Mouse (Mus musculus) left cerebral cortex, postnatal 4 days (tissue): ENCODE data around the gene Pigu. TPM values are rescaled to one million over a fixed set of nuclear protein-coding genes. Genes with fewer than 3 reads are reported as not detected.

Source experiments
- DNase-seq: peaks from one replicate; pipeline ENCODE4 v3.0.0-alpha.2; 2022
- intact Hi-C: fragments of 180-260 bp; cut with DNase I; formaldehyde crosslinking; loops from one replicate; pipeline ENCODE4 v1.15.1; 2025
- total RNA-seq, 2 experiments: library from RNA; stranded (reverse); gene quantifications; 2 replicates each; pipeline ENCODE4 v1.2.3; 2021

Gene Pigu
- total RNA-seq, 2 experiments from 2014 or later, result 34.6 to 38.6 TPM

DNA sequence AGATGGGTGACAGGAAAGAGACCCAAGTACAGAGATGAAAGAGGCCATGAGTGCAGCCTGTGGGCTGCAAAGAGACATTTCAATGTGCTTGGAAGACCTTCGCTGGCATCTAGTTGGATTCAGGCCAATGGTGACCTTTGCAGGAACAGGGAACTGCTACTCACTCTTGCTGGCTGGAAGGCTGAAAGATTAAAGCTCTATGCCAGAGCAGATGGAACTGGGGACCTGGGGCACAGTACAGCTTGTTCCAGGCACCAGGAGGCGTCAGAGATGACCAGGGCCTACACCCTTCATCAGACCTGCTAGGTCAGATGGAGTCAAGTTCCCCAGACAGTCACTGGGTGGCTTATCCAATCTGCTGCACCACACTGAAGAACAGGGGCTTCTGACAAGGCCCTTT, 63.8 kb downstream of the Pigu start:
- intact Hi-C loops, result loop anchor here (10.0 kb wide), 1 partner anchor 471 kb away; no protein-coding TSS in a partner anchor
- DNase-seq, result no peak

DNA sequence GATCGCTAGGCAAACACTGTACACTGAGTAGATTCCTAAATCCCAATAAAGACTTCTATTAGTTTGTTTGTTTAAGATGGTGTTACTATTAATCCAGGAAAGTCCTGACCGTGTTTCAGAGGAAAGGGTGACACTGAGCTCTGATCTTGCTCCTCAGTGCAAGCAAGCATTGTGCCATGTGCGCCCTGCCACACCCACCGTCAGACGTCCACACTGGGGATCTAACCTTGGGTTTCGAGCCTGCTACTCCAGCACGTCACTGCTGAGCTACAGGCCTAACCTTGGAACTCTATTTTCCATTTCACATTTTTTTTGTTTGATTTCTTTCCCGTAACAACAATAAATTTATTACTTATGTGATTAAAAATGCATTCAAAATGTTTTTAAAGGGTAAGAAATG, 67.2 kb downstream of the Pigu start:
- intact Hi-C loops, result loop anchor here (10.0 kb wide), 1 partner anchor 475 kb away; no protein-coding TSS in a partner anchor

DNA sequence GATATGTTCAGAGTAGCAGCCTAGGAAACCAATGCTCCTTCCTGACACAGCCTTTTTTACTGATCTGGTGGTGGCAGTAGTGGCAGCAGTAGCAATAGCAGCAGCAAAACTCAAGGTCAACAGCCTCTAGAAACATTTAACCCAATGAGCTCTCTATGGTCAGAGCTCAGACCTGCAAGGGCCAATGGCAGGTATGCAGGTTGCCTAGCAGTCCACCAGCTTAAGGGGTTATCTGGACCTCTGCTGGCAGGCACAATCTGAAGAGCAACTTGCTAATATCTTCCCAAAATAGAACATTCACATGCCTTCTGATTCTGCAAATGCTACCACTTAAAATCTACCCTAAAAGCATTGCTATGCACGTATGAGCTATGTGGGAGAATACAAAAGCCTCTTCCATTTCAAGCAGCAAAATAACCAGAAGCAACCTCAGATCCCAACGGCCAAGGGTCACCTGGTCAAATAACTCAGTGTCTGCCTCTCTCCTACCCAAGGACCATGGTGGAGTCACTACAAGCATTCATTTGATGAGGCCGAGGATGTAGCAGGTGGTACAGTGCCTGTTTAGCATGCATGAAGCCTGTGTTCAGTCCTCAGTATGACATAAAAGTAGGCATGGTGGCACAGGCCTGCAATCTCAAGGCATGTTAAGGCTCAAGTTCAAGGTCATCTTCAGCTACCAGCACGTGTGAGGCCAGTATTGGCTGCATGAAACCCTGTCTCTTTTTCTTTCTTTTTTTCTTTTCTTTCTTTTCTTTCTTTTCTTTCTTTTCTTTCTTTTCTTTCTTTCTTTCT, 69.6 kb downstream of the Pigu start:
- no peak for DNase-seq
- intact Hi-C loops, result no loop called here

More for the DNA sequence above, 67.2 kb downstream of the Pigu start:
- DNase-seq, result no peak

DNA sequence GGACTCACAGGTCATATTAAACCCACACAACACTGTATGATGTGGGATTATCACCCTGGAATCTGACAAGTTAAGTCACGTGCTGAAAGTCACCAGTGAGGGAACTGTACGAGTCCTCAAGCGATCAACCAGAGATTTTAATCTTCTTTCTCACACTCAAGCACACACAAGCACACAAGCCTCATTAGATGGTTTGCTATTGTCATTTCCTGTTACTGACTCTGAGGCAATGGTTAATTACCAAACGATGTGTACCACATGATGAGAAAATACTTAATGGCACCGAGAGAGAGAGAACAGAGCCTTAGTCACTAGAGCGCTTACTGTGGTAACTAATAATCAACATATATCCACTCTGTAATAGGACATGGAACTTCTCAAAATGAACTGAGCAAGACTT, 71.5 kb downstream of the Pigu start:
- DNase-seq, result no peak
- intact Hi-C loops, result no loop called here

DNA sequence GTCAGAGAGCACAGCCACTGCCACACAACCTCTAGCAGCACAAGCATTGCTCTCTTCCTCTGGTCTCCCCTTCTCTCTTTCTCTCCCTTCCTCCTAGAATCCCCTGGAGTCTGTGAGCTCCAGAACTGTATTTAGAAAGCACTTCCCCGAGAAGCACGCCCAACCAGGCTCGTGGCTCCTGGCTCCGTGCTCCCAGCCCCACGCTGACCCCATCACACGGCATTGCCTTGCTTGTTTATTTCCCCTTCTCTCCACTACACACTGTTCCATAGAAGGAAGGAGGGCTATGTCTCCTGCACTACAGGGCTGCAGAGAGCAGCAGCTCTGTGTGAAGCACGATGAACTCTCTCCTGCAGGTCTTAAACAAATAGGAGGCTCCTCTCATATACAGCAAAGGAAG, 72.6 kb downstream of the Pigu start:
- no peak for DNase-seq
- intact Hi-C loops, result no loop called here

DNA sequence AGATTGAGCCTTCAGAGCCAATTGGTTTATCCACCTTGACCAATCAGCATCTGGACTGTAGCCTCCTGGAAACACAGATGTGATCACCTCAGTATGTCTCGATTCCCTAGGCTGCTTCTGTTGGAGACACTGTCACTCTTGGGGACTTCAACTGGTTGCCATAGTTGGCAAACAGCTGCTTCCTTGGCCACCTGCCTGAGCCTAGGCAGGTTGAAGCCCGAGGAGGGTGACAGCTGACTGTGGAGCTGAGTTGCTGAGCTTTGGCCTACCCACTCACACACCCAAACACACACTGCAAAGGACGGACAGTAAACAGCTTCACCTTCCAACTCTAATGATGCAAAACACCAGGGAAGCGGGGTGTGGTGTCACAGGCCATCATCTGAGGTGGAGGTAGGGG, 73.4 kb downstream of the Pigu start:
- intact Hi-C loops, result no loop called here
- peak; percentile 47 for DNase-seq

DNA sequence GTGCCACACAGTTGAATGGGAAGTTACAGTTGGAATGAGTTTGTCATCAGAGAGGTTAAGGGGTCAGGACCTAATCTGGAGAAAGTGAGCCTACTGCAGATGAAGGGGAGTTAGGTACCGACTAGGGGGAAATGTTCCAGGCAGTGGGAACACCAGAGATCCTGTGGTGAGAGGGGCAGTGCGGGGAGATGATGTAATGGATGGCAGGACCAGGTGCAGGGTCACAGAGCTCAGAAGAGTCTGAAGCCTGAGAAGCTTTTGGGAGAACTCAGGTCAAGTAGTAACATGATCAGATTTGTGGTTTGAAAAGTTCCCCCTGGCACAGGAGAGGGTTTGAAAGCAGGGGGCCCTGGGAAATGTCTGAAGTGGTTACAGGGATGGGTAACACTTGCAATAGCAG, 77.1 kb downstream of the Pigu start:
- DNase-seq, result no peak
- intact Hi-C loops, result no loop called here

DNA sequence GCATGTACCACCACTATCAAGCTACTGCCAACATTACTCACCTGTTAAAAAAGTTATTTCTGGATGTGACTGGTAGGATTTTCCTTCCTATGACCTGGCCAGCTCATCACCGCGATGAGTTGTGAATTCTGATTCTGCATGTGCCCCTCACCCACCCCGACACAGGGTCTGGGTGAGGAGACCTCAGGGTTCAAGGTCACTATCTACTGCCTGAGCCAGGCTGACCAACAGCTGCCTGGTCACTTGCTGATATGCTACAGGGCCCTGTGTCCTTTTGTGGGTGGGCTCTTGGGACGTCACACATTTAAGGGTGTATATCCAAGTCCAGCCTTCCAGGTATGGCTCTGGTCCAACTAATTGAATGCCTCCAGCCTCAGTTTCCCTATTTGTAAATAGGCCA, 78.1 kb downstream of the Pigu start:
- no peak for DNase-seq
- intact Hi-C loops, result no loop called here

DNA sequence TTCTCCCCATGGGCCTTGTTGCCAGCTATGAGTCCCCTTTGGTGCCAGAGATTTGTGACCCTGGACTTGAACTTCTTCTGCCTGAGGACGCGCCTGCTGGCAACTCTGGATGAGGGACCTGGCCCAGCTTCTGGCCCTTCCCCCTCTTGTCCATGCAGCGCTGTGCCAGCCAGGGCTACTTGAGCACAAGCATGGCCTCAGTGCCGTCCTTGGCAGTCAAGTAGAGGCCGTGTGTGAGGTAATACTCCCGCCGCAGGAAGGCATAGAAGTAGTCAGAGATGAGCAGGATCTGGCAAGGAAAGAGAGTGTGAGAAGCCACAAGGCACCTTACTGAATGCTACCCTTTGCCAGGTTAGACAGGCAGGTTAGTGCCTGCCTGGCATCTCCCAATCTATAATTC, 78.9 kb downstream of the Pigu start:
- no peak for DNase-seq
- intact Hi-C loops, result no loop called here

DNA sequence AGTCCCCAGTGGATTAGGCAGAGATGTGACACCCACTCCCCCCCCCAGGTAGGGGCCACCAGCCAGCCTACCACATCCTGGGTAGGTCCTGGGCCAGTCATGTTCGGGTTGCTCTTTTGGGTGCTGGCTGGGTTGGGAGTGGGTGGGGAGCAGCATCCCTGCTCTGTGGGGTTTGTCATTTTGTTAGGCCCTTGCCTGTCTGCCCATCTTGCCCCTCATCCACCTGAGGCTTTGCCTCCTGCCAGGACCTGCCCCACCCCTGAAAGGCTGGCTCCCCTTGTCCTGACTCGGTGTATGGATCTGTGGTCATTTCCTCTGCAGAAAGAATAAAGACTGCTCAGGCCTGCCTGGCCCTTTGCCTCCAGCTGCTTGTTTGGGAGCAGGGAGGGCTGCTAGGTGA, 79.5 kb downstream of the Pigu start:
- no peak for DNase-seq
- intact Hi-C loops, result no loop called here

DNA sequence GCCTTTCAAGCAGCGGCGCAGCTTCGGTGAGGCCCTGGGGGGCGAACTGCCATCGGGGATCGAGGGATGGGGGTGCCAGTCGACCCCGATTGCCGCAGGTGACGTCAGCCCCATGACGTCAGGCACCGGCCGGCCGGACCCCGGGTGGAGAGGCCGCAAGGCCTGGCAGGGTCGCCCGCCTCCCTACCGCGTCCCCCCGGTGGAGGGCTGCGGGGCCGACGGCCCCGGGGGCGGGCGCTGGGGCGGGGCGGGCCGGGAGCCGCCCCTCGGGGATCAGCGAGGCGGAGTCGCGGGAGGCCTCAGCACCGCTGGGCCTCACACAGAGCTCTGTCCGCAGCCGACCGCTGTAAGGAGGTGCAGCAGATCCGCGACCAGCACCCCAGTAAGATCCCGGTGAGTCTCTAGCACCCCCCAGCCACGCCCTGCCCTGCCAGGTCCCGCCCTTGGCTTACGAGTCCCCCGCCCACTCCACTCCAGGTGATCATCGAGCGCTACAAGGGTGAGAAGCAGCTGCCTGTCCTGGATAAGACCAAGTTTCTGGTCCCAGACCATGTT, 80.5 kb downstream of the Pigu start:
- intact Hi-C loops, result no loop called here
- peak; percentile 60 for DNase-seq

DNA sequence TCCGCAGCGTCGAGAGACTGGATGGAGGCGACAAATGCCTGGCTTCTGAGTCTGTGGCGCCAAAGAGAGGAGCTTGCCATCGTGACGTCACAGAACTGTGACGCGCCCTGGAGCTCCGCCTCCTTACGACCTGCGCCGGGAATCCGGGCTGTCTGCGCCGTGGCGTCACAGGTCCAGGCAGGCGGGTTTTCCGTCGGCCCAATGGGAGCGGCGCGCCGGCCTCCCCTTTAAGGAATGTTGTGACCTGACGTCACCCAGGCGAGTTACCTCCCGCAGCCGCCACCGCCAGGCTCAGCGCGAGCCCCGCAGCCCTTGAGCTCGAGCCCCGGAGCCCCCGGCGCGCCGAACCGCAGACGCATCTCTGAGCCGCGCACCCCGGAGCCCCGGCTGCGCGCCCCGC, 81.0 kb downstream of the Pigu start, which contains the start of gene Map1lc3a:
TSS of gene Map1lc3a (plus strand) at position 103 of the 400 bp plus-strand sequence.
- DNase-seq, result peak; percentile 97
- intact Hi-C loops, result no loop called here

DNA sequence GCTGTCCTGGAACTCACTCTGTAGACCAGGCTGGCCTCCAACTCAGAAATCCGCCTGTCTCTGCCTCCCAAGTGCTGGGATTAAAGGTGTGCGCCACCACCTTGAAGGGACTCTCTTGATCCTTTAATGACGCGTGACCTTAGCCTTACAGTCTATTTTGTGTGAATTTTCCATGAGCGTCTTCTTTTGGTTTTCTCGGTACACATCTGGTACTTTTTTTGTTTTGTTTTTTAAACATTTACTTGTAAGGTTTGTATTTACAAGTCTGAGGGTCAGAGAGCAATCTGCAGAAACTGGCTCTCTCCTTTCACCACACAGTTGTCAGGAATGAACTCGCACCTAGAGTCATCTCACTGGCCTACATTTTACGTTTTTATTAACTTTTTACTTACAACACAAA, 83.6 kb downstream of the Pigu start:
- no peak for DNase-seq
- intact Hi-C loops, result no loop called here

DNA sequence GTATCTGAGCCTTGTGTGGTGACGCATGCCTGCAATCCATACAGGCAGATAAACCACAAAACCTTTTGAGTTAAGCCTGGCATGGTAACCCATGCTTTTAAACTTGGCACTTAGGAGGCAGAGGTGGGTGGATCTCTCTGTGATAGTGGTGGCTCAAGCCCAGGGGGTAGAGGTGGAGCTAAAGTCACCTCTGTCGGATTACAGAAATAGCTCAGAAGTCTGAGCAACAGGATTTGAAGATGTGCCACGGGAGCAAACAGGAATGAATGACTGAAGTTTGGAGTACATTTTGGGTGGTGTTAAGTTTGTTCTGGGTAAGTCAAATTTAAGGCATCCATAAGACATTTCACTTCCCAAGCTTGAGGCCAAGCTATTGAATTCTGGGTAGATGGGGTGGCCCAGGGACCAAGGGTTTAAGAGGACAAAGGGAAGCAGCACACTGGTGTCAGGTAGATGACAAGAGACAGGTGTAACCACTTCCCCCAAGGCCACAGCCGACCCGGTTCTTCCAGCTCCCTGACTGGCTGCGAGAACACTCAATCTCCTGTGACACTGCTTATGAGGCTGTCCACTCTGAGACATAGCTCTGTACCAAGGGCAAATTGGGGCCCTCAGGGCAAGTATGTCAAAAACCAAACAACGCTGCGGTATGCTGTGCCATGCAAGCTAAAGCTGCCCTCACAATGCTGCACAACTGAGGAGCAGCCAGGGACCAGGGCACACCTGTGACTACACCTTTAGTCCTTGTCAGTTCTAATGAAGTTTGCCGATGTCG, 84.6 kb downstream of the Pigu start:
- no peak for DNase-seq
- intact Hi-C loops, result no loop called here

DNA sequence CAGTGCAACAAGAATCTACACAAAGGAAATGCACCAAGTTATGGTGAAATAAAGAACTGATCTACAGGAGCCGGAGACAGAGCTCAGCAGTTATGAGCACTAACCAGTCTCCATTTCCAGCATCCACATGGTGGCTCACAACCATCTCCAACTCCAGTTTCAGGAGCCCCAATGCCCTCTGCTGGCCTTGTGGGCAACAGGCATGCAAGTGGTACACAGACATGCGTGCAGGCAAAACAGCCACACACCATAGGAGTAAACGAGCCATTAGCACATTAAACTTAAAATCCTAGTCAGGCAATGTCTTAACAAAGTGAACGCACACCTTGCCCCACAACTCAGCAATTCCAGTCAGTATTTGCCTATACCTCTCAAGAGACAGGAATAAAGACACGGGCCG, 85.3 kb downstream of the Pigu start:
- no peak for DNase-seq
- intact Hi-C loops, result no loop called here

DNA sequence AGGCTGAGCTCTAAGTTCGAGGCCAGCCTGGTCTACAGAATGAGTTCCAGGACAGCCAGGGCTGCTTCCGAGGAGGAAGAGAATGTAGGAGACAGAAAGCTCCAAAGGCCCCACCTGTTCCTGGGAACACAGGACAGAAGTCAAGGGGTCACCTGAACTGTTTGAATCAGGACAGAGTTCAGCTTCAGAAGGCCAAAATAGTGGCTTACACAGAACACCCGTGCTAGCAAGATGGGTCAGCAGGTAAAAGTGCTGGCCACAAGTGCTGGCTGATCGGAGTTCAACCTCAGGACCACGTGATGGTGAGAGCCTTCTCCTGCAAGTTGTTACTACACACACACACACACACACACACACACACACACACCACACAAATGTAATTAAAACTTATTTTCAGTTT, 90.3 kb downstream of the Pigu start:
- no peak for DNase-seq
- intact Hi-C loops, result no loop called here

DNA sequence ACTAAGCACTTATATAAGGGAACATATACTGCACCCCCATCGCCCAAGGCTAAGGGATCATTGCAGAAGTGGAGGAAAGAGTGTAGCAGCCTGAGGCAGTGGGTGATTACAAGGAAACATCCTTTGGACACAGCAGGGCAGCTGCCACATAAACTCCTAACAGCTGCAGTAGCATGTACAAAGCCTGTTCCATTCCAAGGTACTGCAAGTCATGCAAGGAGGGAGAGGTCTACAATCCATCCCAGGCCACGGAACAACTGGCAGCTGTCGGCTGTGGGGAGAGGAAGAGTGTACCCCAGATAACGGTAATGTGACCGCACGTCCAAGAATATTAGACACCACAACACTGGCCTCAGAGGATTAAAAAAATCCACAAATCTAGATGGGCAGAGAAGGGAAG, 91.7 kb downstream of the Pigu start:
- intact Hi-C loops, result no loop called here
- DNase-seq, result no peak

DNA sequence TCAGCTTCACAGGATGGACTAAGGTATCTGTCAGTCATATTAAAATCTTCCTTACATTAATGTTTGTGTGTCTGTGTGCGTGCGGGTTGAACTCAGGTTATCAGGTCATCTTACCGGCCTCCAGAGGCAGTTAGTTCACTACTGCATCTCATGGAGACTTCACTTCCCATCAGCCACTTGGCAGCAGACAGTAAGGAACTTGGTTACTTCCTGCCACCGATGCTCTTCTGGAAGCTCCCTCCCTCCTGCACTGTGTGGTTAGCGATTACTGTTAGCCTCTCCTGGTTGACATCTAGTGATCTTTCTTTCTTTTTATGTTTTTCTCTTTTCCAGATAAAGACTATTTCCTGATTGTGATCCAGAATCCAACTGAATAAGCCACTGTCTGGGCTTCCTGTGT, 107.6 kb downstream of the Pigu start:
- intact Hi-C loops, result no loop called here
- no peak for DNase-seq

DNA sequence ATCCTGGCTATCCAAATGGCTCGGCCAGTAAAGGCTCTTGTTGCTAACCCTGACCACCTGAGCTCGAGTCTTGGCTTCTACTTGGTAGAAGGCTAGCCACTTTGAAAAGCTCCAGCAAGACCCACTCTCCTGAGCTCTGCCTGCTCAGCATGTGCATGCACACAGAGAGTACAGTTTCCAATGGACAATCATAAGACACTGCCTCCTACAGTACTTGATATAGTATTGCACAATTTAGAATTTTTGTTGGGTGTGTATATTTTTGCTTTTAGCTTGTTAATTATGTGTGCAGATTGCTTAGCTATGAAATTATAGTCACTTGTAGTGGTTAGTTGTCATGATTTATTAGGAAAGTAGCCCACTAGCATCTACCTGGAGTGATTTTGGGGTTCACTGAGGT, 108.5 kb downstream of the Pigu start:
- intact Hi-C loops, result no loop called here

DNA sequence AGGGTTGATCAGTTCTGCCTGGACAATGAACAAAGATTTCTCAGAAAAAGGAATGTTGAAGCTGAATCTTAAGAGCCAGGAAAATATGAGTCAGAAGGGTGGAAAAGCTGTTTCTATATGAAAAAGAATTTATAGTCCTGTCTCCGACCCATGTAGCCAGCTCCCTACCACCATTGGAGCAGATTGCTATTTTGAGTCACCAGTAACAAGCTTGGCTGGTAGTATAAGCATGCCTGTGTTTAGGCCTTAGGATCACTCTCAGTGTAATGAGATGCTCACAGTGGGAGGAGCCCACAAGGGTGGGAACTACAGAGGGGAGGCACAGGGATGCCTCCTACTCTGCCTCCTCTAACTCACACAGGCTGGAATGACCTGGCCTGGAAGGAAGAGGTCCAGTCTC, 109.0 kb downstream of the Pigu start:
- intact Hi-C loops, result no loop called here
- DNase-seq, result no peak

More for the DNA sequence above, 108.5 kb downstream of the Pigu start:
- no peak for DNase-seq

DNA sequence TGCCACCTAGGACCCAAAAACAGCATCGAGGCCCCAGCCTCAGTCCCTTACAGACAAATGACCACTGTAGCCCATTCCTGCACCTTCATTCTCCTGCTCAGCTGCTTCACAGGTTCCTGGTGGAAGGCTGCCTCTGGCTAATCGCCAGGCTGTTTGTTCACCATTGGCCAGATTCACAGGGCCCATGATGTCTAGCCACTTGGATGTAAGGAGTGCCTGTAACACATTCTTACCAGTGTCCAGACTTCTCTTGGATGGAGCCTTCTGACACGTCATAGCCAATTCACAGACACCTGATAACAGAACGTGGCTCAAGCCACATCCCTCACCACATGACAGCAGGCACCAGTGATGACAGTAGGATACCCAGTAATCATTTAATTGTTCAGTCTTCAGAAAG, 111.0 kb downstream of the Pigu start:
- DNase-seq, result no peak
- intact Hi-C loops, result no loop called here
